Mouse (Mus musculus) lung, adult 2 months (tissue): Measurements from ENCODE around the gene Bpifa2.

Experiments used
- CTCF ChIP-seq: fragments of 200-500 bp; IDR thresholded peaks from 2 replicates; pipeline ENCODE4 v1.5.1; 2011; ENCODE audit warnings: mild to moderate bottlenecking, low read length, control low read depth; ENCODE audit not compliant: insufficient read depth
- POLR2A ChIP-seq: fragments of 200-500 bp; IDR thresholded peaks from 2 replicates; pipeline ENCODE4 v1.6.1; 2011; ENCODE audit warnings: low read depth, mild to moderate bottlenecking, control low read depth, low read length, borderline replicate concordance; ENCODE audit errors: extremely low read depth

GRCm38 (mm10) chr2:154017990-154018389, 9.9 kb downstream of the Bpifa2 start:
- no peak for TF ChIP-seq POLR2A
- TF ChIP-seq CTCF, result no peak
